Mouse (Mus musculus) thymus, postnatal 10 days (tissue): ENCODE data around the gene Apoc4.
A peak's percentile ranks its signal among the peaks of the same experiment; 100 is the strongest.

Experiments used
- DNase-seq, 2 experiments: peaks; one replicate each; pipeline ENCODE4 v3.0.0; 2021; ENCODE audit warnings: low spot score in 2 of 2

Apoc4 gene

DNA sequence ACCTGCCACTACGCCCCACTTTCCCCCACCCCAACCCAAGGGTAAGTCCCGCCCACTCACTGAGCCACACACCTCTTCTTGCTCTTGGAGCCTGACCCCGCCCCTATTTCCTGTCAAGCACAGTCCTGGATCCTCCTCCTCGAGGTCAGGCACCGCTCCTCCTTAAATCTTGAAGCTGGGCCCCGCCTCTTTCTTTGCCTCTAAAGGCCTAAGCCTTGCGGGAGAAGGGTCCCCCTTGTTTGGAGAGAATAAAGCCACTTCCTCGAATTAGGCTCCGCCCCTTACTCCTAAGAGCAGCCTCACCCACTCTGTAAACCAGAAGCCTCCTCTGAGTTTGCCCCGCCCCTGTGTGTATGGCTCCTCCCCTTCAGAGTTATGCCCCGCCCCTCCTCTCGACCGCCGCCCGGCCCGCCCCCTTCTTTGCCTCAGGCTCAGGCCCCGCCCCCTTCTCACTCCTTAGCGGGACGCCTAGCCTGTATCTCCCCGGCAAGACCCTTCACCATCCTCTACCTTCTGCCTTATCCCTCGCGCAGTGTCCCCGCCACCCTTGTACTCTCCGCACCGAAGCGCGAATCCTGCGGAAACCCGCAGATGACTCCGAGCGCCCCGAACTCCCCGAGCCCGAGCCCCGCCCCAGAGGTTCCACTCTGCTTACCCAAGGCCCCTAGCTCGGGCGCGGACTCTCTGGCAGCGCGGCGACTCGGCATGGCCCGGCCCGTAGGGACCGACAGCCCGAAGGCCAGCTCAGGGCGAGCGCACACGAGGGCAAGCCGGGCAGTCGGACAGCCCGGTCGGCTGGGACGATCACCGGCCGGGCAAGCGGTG lies 52.5 kb downstream of the Apoc4 start:
- DNase-seq: peak; percentile 94 to 97

DNA sequence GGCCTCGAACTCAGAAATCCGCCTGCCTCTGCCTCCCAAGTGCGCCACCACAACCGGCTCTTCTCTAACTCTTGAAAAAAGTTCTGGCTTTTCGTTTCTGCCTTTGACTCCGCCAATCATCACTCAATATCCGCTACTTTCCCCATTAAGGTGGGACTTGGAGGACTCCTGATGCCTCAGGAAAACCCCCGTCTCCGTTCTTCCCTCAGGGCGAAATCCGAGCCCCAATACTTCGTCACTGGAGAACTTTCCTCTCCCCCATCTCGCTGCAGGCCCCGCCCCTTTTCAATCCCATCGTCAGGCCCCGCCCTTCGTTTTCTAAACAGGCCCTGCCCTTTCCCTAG lies 53.1 kb downstream of the Apoc4 start:
- DNase-seq: no peak
